Mouse (Mus musculus) embryo, embryonic 9.5 days (tissue): ENCODE measurements around the gene Faf2.

Experiments used
- DNase-seq: peaks from one replicate; pipeline ENCODE4 v3.0.0-alpha.2; 2017; ENCODE audit errors: extremely low spot score

Faf2 gene

GRCm38 (mm10) chr13:54621155-54621932 is at the start of gene Faf2:
Gene Faf2, plus strand, starts transcription at chr13:54621784.
- peak; percentile 99 for DNase-seq

GRCm38 (mm10) chr13:54572621-54573020 is 49.0 kb upstream of the Faf2 start:
- no peak for DNase-seq

DNA sequence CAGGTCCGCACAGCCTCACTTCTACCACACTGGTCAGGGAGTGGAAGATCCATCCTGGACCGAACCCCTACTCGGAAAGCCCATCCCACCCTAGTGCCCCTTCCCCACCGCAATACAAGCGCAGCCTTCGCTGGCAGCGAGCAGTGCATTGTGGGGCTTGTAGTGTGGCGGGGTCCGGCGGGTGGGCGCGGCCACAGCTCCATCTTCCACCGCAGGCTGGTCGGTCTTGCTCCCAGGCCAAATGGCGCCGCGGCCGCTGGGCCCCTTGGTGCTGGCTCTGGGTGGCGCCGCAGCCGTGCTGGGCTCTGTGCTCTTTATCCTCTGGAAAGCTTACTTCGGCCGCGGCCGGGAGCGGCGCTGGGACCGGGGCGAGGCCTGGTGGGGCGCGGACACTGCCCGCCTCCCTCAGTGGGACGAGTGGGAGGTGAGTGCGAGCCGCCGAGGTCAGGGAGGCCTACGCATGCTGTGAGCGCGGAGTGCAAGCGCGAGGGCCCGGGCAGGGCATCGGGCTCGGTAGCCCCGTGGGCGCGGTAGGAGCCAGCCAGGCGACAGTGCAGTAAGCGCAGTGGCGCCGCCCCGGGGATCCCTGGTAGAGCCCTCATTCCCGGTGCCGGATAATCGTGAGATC is 46.6 kb upstream of the Faf2 start, which contains the start of gene Arl10:
Gene Arl10, plus strand, starts transcription at position 162 of the 628 bp plus-strand sequence.
- peak; percentile 88 for DNase-seq

DNA sequence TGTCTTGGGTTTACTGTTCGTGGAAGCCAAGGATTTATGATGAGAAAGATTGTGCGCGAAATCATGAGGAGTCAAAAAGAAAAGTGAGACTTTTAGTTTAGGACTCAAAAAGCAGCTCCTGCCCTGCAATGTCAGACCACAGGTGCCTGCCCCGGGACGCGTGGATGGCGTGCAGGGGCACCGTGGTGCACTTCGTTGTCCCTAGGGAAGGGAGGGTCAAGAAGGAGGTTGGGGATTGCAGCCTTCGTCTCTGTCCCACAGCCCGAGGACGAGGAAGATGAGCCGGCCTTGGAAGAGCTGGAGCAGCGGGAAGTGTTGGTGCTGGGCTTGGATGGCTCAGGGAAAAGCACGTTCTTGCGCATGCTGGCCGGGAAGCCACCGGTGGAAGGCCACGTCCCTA is 46.1 kb upstream of the Faf2 start:
- peak; percentile 47 for DNase-seq

DNA sequence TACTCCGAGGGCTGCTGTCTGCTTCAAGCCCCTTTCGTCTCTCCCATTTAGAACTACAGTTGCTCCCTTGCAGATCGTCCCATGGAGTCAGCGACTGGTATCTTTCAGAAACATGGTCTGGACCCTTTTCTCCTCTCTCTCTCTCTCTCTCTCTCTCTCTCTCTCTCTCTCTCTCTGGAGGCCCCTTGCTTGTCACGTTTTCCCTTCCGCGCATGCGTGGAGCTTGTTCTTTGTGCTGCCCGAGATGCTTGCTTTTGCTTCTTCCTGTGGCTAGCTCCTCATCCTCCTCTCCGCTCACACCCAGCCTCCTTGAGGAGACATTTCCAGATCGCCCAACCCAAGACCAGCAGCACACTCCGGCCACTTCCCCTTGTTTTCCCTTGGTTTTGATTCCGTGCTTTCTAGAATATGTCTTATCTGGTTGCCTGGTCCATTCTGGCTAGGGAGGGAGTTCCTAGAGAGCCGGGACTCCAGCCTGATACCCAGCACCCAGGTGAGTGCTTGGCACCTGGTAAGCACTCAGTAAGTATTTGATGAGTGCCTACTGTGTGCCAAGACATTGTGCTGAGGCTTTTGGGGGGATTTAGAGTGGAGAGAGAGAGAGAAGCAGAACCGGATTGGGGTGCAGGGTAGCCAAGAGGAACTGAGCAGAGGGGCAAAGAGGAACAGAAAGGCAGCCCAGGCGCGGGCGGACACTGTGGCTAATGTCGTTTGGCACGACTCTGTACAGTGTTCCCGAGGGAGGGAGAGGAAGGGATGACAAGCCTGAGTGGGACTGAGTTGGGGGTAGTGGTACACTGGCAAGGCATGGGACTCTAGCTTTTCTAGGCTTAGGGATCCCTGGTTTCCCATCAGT is 43.7 kb upstream of the Faf2 start:
- DNase-seq, result no peak

DNA sequence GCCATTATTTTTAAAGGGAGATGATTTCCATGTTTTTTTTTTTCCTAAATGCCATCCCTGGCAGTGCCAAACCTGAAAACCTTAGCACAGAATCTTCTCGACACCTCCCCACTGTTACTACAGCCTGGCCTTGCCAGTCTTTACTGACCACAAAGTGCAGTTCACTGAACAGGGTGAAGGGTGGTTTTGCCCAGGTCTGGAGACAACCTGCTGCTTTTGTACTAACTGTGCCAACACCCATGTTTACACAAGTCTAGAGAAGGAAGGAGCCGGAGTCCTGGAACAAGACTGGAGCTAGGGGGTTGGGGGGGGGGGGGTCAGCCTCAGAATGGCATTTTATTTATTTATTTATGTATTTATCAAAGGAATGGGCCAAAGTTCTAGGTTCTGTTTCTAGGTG is 40.2 kb upstream of the Faf2 start:
- DNase-seq, result no peak

GRCm38 (mm10) chr13:54582126-54582525 is 39.5 kb upstream of the Faf2 start:
- DNase-seq, result no peak

DNA sequence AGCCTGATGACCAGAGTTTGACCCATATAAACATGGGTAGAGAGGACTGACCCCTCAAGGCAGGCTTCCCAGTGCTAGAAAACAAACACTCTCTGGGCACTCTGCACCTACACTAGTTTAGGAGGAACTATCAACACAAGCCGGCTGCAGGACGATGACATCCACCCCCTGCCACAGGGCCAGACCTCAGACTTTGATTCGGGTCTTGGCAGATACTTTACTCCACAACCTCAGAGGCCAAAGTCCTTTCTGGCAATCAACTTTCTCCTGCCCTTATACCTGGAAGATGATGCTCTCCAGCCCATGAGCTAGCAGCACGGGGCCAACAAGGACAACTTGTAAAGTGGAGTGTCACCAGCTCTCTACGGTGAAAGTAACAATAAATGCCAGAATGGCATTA is 38.7 kb upstream of the Faf2 start:
- DNase-seq, result no peak

GRCm38 (mm10) chr13:54585831-54586230 is 35.8 kb upstream of the Faf2 start:
- no peak for DNase-seq

DNA sequence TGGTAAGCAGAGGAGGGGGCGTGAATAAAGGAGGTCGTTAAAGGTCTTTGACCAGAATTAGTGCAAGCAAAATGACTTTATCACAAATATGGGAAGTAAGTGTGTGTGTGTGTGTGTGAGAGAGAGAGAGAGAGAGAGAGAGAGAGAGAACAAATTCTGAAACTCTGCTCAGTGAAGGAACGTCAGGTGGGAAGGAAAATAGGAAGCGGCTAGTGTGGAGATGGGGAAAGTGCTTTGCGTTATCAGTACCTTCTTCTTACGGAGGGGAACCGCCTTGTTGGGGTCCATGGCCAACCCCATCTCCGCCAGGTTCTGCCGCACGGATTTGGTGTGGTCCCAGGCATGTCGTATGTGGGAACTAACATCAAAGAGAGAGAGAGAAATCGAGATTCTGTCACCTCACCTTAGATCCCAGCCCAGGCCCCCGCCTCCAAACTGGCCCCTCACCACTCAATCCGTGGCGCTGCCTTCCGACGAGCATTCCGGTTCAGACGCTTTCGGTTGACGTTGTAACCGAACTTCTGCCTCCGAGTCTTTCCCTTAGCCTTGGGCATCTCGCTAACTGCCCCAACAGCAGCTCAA is 32.1 kb upstream of the Faf2 start:
- no peak for DNase-seq

DNA sequence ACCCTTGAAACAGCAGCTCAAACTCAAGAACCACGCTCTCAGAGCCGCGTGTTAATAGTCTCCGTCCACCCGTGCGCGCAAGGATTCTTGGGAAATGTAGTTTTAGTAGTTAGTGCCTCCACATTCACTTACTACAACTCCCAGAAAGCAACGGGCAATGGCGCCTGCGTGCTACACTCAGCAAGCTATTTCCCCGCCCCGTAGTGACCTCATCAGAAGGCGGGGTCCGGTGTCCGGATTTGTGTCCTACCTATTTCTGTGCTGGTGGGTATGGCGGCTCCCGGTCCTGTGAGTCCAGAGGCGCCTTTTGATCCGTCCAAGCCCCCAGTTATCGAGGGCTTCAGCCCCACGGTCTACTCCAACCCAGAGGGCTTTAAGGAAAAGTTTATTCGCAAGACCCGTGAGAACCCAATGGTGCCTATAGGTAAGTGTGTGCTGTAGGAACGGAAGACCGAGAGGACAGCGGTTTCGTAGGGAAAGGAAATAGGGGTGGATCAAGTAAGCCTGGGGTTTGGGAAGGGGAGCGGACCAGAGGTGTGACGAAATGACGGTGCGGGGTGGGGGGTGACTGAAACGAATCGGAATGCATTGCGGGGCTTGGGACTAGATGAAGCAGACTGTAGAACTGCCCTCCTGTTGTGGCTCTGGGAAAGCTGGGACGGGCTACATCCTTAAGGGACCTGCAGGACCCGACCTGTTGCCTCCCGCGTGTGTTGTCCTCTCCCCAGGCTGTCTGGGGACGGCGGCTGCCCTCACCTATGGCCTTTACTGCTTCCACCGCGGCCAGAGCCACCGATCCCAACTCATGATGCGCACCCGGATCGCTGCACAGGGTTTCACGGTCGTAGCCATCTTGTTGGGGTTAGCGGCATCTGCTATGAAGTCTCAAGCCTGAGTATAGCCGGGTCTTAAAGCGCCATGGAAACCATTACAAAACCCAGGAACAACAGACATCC is 31.3 kb upstream of the Faf2 start, which contains the start of the genes Nop16 and Higd2a:
Gene Nop16, minus strand, starts transcription at position 95 of the 956 bp plus-strand sequence.
Gene Higd2a, plus strand, starts transcription at position 212 of the 956 bp plus-strand sequence.
- DNase-seq, result peak; percentile 99

DNA sequence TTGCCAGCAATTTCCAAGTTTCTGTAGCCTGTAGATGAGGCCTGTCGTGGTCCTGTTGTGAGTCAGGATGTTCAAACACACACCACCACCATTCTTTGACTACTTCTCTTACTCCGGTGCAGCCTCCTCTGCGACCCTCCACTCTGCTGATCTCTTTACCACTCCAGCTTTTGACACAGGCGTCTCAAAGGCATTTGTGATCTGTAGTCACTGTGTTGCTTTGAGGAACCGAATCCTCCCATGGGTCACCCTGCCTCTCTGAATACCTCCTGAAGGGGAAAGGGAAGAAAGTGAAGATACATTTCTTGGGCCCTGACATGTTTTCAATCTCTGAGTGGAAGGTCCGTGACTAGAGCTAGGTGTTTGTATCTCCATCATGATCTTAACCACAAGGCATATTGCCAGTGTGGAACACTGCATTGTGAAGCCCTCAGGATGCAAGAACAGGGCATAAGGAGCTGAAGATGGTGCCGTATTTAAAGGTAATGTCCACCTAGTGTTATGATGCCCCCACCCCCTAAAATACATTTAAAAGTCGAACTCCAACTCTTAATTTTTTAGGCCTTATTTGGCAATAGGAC is 29.7 kb upstream of the Faf2 start:
- DNase-seq, result no peak

DNA sequence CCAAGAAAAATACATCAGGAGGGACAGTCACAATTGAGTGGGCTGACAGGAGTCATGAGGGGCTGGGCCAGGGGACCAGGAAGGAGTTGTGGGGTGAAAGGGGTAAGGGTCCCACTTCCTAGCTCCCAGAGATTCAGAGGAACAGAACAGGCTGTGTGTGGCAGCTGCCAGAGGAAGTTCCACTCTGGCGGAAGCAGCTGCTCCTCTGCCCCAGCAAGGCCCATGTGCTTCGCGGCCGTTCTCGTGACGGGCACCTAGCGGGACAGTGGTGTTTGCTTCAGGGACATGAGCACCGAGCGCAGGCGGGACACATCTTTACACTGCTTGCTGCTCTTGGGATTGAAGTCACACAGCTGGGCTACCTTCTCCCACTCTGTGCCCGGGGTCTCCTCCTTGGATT is 28.0 kb upstream of the Faf2 start:
- DNase-seq, result no peak

DNA sequence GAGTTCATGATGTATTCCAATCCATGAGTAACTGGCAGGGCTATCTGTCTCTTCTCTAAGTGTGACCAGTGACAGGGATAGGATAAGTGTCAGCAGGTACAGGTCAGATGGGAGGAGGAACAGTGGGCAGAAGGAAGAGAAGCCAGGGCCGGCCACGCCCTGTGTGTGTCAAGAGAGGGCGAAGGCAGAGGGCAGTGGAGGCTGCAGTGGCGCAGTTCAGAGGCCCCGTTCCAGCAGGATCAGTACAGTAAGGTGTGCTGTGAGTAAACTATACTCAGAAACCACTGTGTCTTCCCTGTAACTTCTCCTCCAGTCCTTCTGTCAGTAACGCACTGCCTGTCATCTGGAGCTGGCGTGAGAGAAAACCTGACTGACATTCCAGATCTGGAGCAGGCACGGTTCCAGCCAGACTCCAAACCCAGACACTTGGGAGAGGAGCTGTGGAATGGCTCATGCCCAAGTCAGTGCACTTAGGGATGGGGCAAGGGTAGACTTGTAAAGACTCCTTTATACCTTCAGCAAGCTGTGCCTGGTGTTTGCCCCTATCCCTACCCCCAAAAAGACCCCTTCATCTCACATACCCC is 25.4 kb upstream of the Faf2 start:
- no peak for DNase-seq

- no peak for DNase-seq
Measured at GRCm38 (mm10) chr13:54596870-54597269, 24.7 kb upstream of the Faf2 start.

GRCm38 (mm10) chr13:54598622-54599143 is 22.9 kb upstream of the Faf2 start:
- no peak for DNase-seq

GRCm38 (mm10) chr13:54602639-54603111 is 18.9 kb upstream of the Faf2 start:
- no peak for DNase-seq

DNA sequence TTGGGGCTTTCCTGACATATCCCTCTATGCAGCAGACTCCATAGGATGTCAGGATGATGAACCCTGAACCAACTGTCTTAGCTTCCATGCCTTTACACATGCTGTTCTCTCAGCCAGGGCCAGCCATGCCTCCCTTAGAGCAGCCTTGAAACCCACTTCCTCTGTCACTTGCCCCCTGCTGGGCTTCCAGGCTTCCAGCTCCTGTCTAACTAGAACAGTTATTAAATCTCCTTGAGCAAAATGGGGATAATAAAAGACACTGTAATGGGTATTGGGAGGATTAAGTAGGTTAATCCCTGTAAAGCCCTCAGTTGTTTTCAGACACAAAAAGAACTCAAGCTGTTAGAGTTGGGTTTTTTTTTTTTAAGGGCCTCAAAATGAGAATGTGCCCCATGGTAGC is 18.1 kb upstream of the Faf2 start:
- no peak for DNase-seq

- no peak for DNase-seq
Measured at GRCm38 (mm10) chr13:54604221-54604620, 17.4 kb upstream of the Faf2 start.

DNA sequence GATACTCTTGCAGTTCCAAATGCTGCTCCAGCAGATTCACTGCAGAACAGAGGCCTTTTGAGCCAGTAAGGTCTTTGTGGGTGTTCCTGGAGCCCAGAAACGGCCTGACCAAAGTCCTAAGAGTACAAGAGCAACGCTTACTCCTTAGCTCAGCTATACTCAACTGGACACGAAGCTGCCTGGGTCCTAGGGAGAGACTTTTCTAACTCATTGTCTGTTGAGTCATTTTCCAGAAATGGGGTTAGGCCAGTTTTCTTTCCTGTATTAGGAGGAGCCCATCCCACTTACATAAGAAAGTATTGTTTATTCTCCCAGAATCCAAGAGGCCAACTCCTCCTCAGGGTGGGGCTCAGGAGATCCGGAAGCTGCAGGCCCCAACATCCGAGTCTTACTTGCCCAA is 16.2 kb upstream of the Faf2 start:
- no peak for DNase-seq
